13 mouse cellular contexts compared by ENCODE assay signal in genomic region chr1:184048675-184049418, GRCm38 (mm10). TPM values are rescaled to one million over a fixed set of nuclear protein-coding genes. Genes with fewer than 3 reads are reported as not detected.
A peak's percentile ranks its signal among the peaks of the same experiment; 100 is the strongest.
DNase-seq lines count a peak whose midpoint lies in the region; ATAC-seq and TF ChIP-seq lines count a peak whose summit lies in the region.
"Had no signal": no experiment of that assay in that cellular context is flagged by ENCODE, and none has a peak within 500 bp of the region (broad histone marks: within the 10 kb centered on the region; RNA-seq: fewer than 3 reads in every experiment).

No protein-coding gene starts in this region.

- no peak overlapping the region for H3K4me3 ChIP-seq in liver, embryonic 12.5 days
- H3K4me3 ChIP-seq in liver, embryonic 11.5 days (ENCODE audit: low read depth, low read length): no peak overlapping the region
- peak overlapping the region in 2 of 3 experiments; percentile 24 to 26 for H3K4me3 ChIP-seq in CH12.LX (replicated peaks in 1 of 3; ENCODE audit: low read depth in 2 of 3, low read length in 2 of 3, poor library complexity in 1 of 3)
- H3K4me3 ChIP-seq in heart, postnatal 0 days (ENCODE audit: low read depth, low read length): peak overlapping the region; percentile 28
- no peak overlapping the region for H3K4me3 ChIP-seq in myocyte
- no peak overlapping the region for H3K4me3 ChIP-seq in forebrain, embryonic 10.5 days
- H3K4me3 ChIP-seq in forebrain, embryonic 16.5 days (replicated peaks; ENCODE audit: low read length): no peak overlapping the region
- H3K4me3 ChIP-seq: hindbrain, embryonic 15.5 days; neural tube, embryonic 13.5 days had no signal

- TF ChIP-seq POLR2A in CH12.LX (IDR thresholded peaks at IDR 0.05; ENCODE audit: low read depth, low read length): no peak
- no peak for TF ChIP-seq POLR2A in myocyte (IDR thresholded peaks at IDR 0.05; ENCODE audit: insufficient read length, low read depth)

- dilution Hi-C loops in CH12.LX (cut with MboI; ENCODE audit: extremely low pct_ligation_motif_present, extremely low pct_unique_long_range_greater_than_20kb, low sequenced_read_pairs): no loop called here

- H3K9me3 ChIP-seq in liver, embryonic 12.5 days (replicated peaks): no peaks in the 10 kb centered on the region
- H3K9me3 ChIP-seq in liver, embryonic 11.5 days (ENCODE audit: control insufficient read depth, low read length): no peaks in the 10 kb centered on the region
- H3K9me3 ChIP-seq in CH12.LX (replicated peaks; ENCODE audit: low read length): no peaks in the 10 kb centered on the region
- no peaks in the 10 kb centered on the region for H3K9me3 ChIP-seq in heart, postnatal 0 days (replicated peaks; ENCODE audit: control insufficient read depth, low read length)
- H3K9me3 ChIP-seq in forebrain, embryonic 10.5 days: no peaks in the 10 kb centered on the region
- H3K9me3 ChIP-seq in forebrain, embryonic 16.5 days (ENCODE audit: control insufficient read depth, low read length): no peaks in the 10 kb centered on the region
- H3K9me3 ChIP-seq: hindbrain, embryonic 15.5 days; neural tube, embryonic 13.5 days had no signal

- no peak for ATAC-seq in liver, embryonic 12.5 days
- no peak for ATAC-seq in liver, embryonic 11.5 days (replicated peaks; ENCODE audit: low FRiP score)
- ATAC-seq in heart, postnatal 0 days (ENCODE audit: insufficient read depth, low read depth): no peak
- no peak for ATAC-seq in forebrain, embryonic 16.5 days
- ATAC-seq: forebrain, embryonic 14.5 days had no signal

- peak; percentile 85 for TF ChIP-seq EP300 in CH12.LX (IDR thresholded peaks at IDR 0.05; ENCODE audit: low read length)
- TF ChIP-seq EP300 in heart, postnatal 0 days (IDR thresholded peaks at IDR 0.05; ENCODE audit: low read depth): no peak

- no peak for TF ChIP-seq RAD21 in CH12.LX (IDR thresholded peaks at IDR 0.05; ENCODE audit: low read depth, low read length)

- no peak overlapping the region for H3ac ChIP-seq in myocyte (ENCODE audit: control insufficient read depth, insufficient read length)

- no peaks in the 10 kb centered on the region for H3K27me3 ChIP-seq in liver, embryonic 12.5 days (replicated peaks)
- H3K27me3 ChIP-seq in liver, embryonic 11.5 days (replicated peaks; ENCODE audit: control insufficient read depth, insufficient read depth, low read length): no peaks in the 10 kb centered on the region
- no peaks in the 10 kb centered on the region for H3K27me3 ChIP-seq in CH12.LX (replicated peaks)
- H3K27me3 ChIP-seq in heart, postnatal 0 days (ENCODE audit: control insufficient read depth, insufficient read depth, low read length): no peaks in the 10 kb centered on the region
- no peaks in the 10 kb centered on the region for H3K27me3 ChIP-seq in myocyte (ENCODE audit: control insufficient read depth, insufficient read depth, insufficient read length)
- H3K27me3 ChIP-seq in forebrain, embryonic 10.5 days (ENCODE audit: poor library complexity, severe bottlenecking): no peaks in the 10 kb centered on the region
- H3K27me3 ChIP-seq in forebrain, embryonic 16.5 days (replicated peaks; ENCODE audit: control insufficient read depth, insufficient read depth, low read length): no peaks in the 10 kb centered on the region
- H3K27me3 ChIP-seq: hindbrain, embryonic 15.5 days; neural tube, embryonic 13.5 days had no signal

- no peaks in the 10 kb centered on the region for H3K36me3 ChIP-seq in liver, embryonic 12.5 days
- H3K36me3 ChIP-seq in liver, embryonic 11.5 days (ENCODE audit: control insufficient read depth, insufficient read depth, low read length): no peaks in the 10 kb centered on the region
- H3K36me3 ChIP-seq in CH12.LX (replicated peaks in 1 of 2; ENCODE audit: control insufficient read depth in 1 of 2, insufficient read depth in 1 of 2, low read length in 1 of 2) (peaks cover 0 to 35% of the 10 kb centered on the region in 2 experiments), myocyte (ENCODE audit: control insufficient read depth, insufficient read depth) (peaks cover 11% of the 10 kb centered on the region)
- peaks cover 4% of the 10 kb centered on the region; the same call in 1 of the 2 replicates for H3K36me3 ChIP-seq in heart, postnatal 0 days (replicated peaks; ENCODE audit: control insufficient read depth, insufficient read depth, low read length)
- H3K36me3 ChIP-seq in forebrain, embryonic 10.5 days (replicated peaks): no peaks in the 10 kb centered on the region
- no peaks in the 10 kb centered on the region for H3K36me3 ChIP-seq in forebrain, embryonic 16.5 days (ENCODE audit: control insufficient read depth, insufficient read depth)
- H3K36me3 ChIP-seq: hindbrain, embryonic 15.5 days; neural tube, embryonic 13.5 days had no signal

- in situ Hi-C loops in CH12.LX (cut with MboI; ENCODE audit: low pct_ligation_motif_present, low pct_unique_long_range_greater_than_20kb, low sequenced_read_pairs): loop anchor here (25.0 kb wide), 2 partner anchors 188 to 387 kb away; no protein-coding TSS in a partner anchor

- H3K4me2 ChIP-seq in liver, embryonic 12.5 days: peak overlapping the region; percentile 11; the same call in 1 of the 2 replicates
- H3K4me2 ChIP-seq in liver, embryonic 11.5 days: no peak overlapping the region
- H3K4me2 ChIP-seq in CH12.LX (ENCODE audit: insufficient read depth, low read depth, poor library complexity, severe bottlenecking) (peak overlapping the region; percentile 100), myocyte (ENCODE audit: low read depth) (peak overlapping the region; percentile 71)
- peak overlapping the region; percentile 54 for H3K4me2 ChIP-seq in heart, postnatal 0 days (ENCODE audit: low read depth, low read length)
- H3K4me2 ChIP-seq in forebrain, embryonic 16.5 days (ENCODE audit: low read length): no peak overlapping the region
- H3K4me2 ChIP-seq: hindbrain, embryonic 15.5 days; neural tube, embryonic 13.5 days had no signal

- TF ChIP-seq CTCF in CH12.LX (conservative IDR thresholded peaks at IDR 0.05 in 1 of 2, IDR thresholded peaks at IDR 0.05 in 1 of 2; ENCODE audit: low read depth in 2 of 2, low read length in 2 of 2): no peak
- no peak for TF ChIP-seq CTCF in heart, postnatal 0 days (IDR thresholded peaks at IDR 0.05; ENCODE audit: low read depth)

- no peak overlapping the region for H3K9ac ChIP-seq in liver, embryonic 12.5 days
- no peak overlapping the region for H3K9ac ChIP-seq in liver, embryonic 11.5 days (ENCODE audit: low read depth, low read length)
- H3K9ac ChIP-seq in CH12.LX (ENCODE audit: insufficient read depth, low read depth): no peak overlapping the region
- H3K9ac ChIP-seq in heart, postnatal 0 days (replicated peaks; ENCODE audit: low read depth, low read length): peak overlapping the region; percentile 49
- no peak overlapping the region for H3K9ac ChIP-seq in forebrain, embryonic 16.5 days (replicated peaks; ENCODE audit: low read depth, low read length)
- H3K9ac ChIP-seq: hindbrain, embryonic 15.5 days; neural tube, embryonic 13.5 days had no signal

- no peak overlapping the region for H3K27ac ChIP-seq in liver, embryonic 12.5 days
- H3K27ac ChIP-seq in liver, embryonic 11.5 days (ENCODE audit: low read depth, low read length): no peak overlapping the region
- no peak overlapping the region for H3K27ac ChIP-seq in CH12.LX (ENCODE audit: insufficient read depth, low read depth)
- peak overlapping the region; percentile 73 for H3K27ac ChIP-seq in heart, postnatal 0 days (ENCODE audit: low read depth)
- no peak overlapping the region for H3K27ac ChIP-seq in forebrain, embryonic 10.5 days
- no peak overlapping the region for H3K27ac ChIP-seq in forebrain, embryonic 16.5 days (ENCODE audit: low read length)
- H3K27ac ChIP-seq: hindbrain, embryonic 15.5 days; neural tube, embryonic 13.5 days had no signal

- DNase-seq in liver, embryonic 11.5 days (ENCODE audit: low spot score): no peak
- peak; percentile 83 for DNase-seq in CH12.LX (ENCODE audit: extremely low read depth)
- no peak for DNase-seq in heart, postnatal 0 days (ENCODE audit: low spot score)
- DNase-seq in forebrain, embryonic 10.5 days (ENCODE audit: extremely low spot score, low spot score): no peak
- no peak for DNase-seq in frontal cortex, postnatal 36 days (ENCODE audit: low spot score in 2 of 2)
- DNase-seq: lung, postnatal 10 days; thymus, postnatal 14 days had no signal

- H3K4me1 ChIP-seq in liver, embryonic 12.5 days: peaks cover 30% of the 10 kb centered on the region
- peaks cover 8% of the 10 kb centered on the region for H3K4me1 ChIP-seq in liver, embryonic 11.5 days (replicated peaks; ENCODE audit: control insufficient read depth, insufficient read depth, low read length)
- H3K4me1 ChIP-seq in CH12.LX (ENCODE audit: control insufficient read depth in 1 of 2, insufficient read depth in 2 of 2): peaks cover 9 to 93% of the 10 kb centered on the region in 2 experiments; a peak in 3 of 4 replicates
- peaks cover 32% of the 10 kb centered on the region for H3K4me1 ChIP-seq in heart, postnatal 0 days (ENCODE audit: control insufficient read depth, insufficient read depth)
- H3K4me1 ChIP-seq in forebrain, embryonic 10.5 days: peaks cover 16% of the 10 kb centered on the region
- peaks cover 5% of the 10 kb centered on the region; the same call in 1 of the 2 replicates for H3K4me1 ChIP-seq in forebrain, embryonic 16.5 days (replicated peaks; ENCODE audit: control insufficient read depth, insufficient read depth, low read length)

- whole genome bisulfite sequencing in liver, embryonic 12.5 days (ENCODE audit: insufficient replicate concordance): 54% methylated on average over 10 of the region's 10 CpGs
- WGBS in liver, embryonic 11.5 days: 60% methylated on average over 10 of the region's 10 CpGs
- 36% methylated on average over 10 of the region's 10 CpGs for WGBS in heart, postnatal 0 days
- 83% methylated on average over 10 of the region's 10 CpGs for WGBS in forebrain, embryonic 10.5 days
- WGBS in forebrain, embryonic 16.5 days: 86% methylated on average over 10 of the region's 10 CpGs

- H3K79me2 ChIP-seq in CH12.LX (replicated peaks; ENCODE audit: control insufficient read depth, extremely low read depth, insufficient read depth, poor library complexity, severe bottlenecking) (no peaks in the 10 kb centered on the region), myocyte (ENCODE audit: control insufficient read depth, insufficient read depth) (peaks cover 85% of the 10 kb centered on the region)

RNA-seq across cellular contexts. Expression of gene 1700056E22Rik, which starts 14.7 kb away (rescaled TPM):
- 0.85 and 0.98 TPM in 2 replicates for polyA plus RNA-seq in liver, embryonic 12.5 days (2016; fragmentation: Nextera tagmentation; extraction: Ambion mirVana)
- polyA plus RNA-seq in liver, embryonic 11.5 days (2014; fragmentation: Nextera tagmentation; extraction: Ambion mirVana): 0.70 and 0.95 TPM in 2 replicates
- total RNA-seq in CH12.LX (2012; rRNA removed) (0.25 and 0.34 TPM in 2 replicates), CH12.LX (2014; rRNA removed) (0.26 TPM in 1 of 2 replicates, not detected in the other)
- polyA plus RNA-seq in CH12.LX (2012; ENCODE audit: insufficient read length, low read depth) (1.0 and 1.6 TPM in 2 replicates), myocyte (2012; fragmentation: generic; extraction: Trizol) (3.2 TPM)
- total RNA-seq in heart, postnatal 0 days (2014; rRNA removed; ENCODE audit: low replicate concordance): not detected in 2 replicates
- 2.2 and 3.0 TPM in 2 replicates for polyA plus RNA-seq in heart, postnatal 0 days (2015; fragmentation: Nextera tagmentation; extraction: Ambion mirVana)
- 1.0 TPM in 2 replicates for polyA plus RNA-seq in forebrain, embryonic 10.5 days (2016; fragmentation: Nextera tagmentation; extraction: Ambion mirVana)
- 0.35 and 0.73 TPM in 2 replicates for polyA plus RNA-seq in forebrain, embryonic 16.5 days (2015; fragmentation: Nextera tagmentation; extraction: Ambion mirVana)

RNA-seq across cellular contexts. Expression of gene Dusp10, which starts 35.7 kb away (rescaled TPM):
- 3.8 and 4.1 TPM in 2 replicates for polyA plus RNA-seq in liver, embryonic 12.5 days (2016; fragmentation: Nextera tagmentation; extraction: Ambion mirVana)
- polyA plus RNA-seq in liver, embryonic 11.5 days (2014; fragmentation: Nextera tagmentation; extraction: Ambion mirVana): 5.4 and 6.1 TPM in 2 replicates
- total RNA-seq in CH12.LX (2012; rRNA removed): 2.4 and 2.8 TPM in 2 replicates
- 11.2 and 14.2 TPM in 2 replicates for total RNA-seq in CH12.LX (2014; rRNA removed)
- polyA plus RNA-seq in CH12.LX (2012; ENCODE audit: insufficient read length, low read depth): 13.9 and 16.1 TPM in 2 replicates
- total RNA-seq in heart, postnatal 0 days (2014; rRNA removed; ENCODE audit: low replicate concordance): 13.4 and 31.1 TPM in 2 replicates
- polyA plus RNA-seq in heart, postnatal 0 days (2015; fragmentation: Nextera tagmentation; extraction: Ambion mirVana): 7.7 and 8.6 TPM in 2 replicates
- 14.6 TPM for polyA plus RNA-seq in myocyte (2012; fragmentation: generic; extraction: Trizol)
- 4.3 and 6.3 TPM in 2 replicates for polyA plus RNA-seq in forebrain, embryonic 10.5 days (2016; fragmentation: Nextera tagmentation; extraction: Ambion mirVana)
- polyA plus RNA-seq in forebrain, embryonic 16.5 days (2015; fragmentation: Nextera tagmentation; extraction: Ambion mirVana): 4.2 and 4.4 TPM in 2 replicates

Comparison
In these comparisons a context has a peak if more than half of its experiments do, and no peak if none do; other contexts are left out.
1. H3K4me2 ChIP-seq: peak in liver, embryonic 12.5 days (single experiment), CH12.LX (single experiment), heart, postnatal 0 days (single experiment) and myocyte (single experiment); none in liver, embryonic 11.5 days (single experiment) and forebrain, embryonic 16.5 days (single experiment).
2. H3K4me3 ChIP-seq: peak in CH12.LX (2 of 3) and heart, postnatal 0 days (single experiment); none in liver, embryonic 12.5 days (single experiment), liver, embryonic 11.5 days (single experiment), myocyte (single experiment), forebrain, embryonic 10.5 days (single experiment) and forebrain, embryonic 16.5 days (single experiment).